Mouse (Mus musculus): Measurements from ENCODE around the gene Zfp687. TPM values are rescaled to one million over a fixed set of nuclear protein-coding genes. Genes with fewer than 3 reads are reported as not detected.
A peak's percentile ranks its signal among the peaks of the same experiment; 100 is the strongest.

Gene Zfp687
- total and polyA plus RNA-seq, 3 experiments: 10.9 to 13.5 (median 11.0) TPM

DNA sequence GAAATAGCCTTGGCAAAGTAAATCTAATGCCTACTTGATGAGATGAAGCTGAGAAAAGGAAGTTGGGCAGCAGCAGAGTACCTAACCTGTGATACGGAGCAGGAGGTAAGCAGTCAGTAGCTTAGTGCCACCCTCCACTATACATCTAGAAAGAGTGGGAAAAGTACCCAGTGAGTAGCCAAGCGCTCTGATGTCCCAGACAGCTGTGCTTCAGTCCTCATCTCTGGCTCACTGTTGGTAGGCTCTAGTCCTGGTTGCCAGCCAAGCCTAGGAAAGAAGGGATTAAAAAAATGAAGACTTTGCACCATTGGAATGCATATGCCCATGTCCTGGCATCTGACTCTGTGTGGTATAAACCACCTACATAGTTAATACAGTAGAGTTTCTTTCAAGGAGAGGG lies 29.7 kb downstream of the Zfp687 start:
- H3K4me1 ChIP-seq (ENCODE audit: control insufficient read depth, insufficient read depth, low read length): peaks cover 20% of the 10 kb centered on the region
- 94% methylated on average over 2 of the region's 2 CpGs for WGBS
- H3K4me3 ChIP-seq: no peak overlapping the region
- no peaks in the 10 kb centered on the region for H3K27me3 ChIP-seq (ENCODE audit: control insufficient read depth, insufficient read depth, low read length)
- intact Hi-C loops (cut with DNase I): loop anchor here (1.0 kb wide), 1 partner anchor 10 kb away; no protein-coding TSS in a partner anchor
- TF ChIP-seq POLR2A (IDR thresholded peaks at IDR 0.05; ENCODE audit: insufficient read depth, low read depth, low read length): no peak
- no peak for TF ChIP-seq CTCF (IDR thresholded peaks at IDR 0.05)
- TF ChIP-seq EP300 (IDR thresholded peaks at IDR 0.05; ENCODE audit: insufficient read depth, low read depth, low read length): no peak
- H3K9ac ChIP-seq (ENCODE audit: low read depth, low read length): no peak overlapping the region
- H3K36me3 ChIP-seq (ENCODE audit: control insufficient read depth, insufficient read depth, low read length): peaks cover 34% of the 10 kb centered on the region
- DNase-seq: no peak
- H3K79me2 ChIP-seq (replicated peaks; ENCODE audit: control insufficient read depth, insufficient read depth, low read length): peaks cover under 1% of the 10 kb centered on the region
- H3K27ac ChIP-seq: no peak overlapping the region

DNA sequence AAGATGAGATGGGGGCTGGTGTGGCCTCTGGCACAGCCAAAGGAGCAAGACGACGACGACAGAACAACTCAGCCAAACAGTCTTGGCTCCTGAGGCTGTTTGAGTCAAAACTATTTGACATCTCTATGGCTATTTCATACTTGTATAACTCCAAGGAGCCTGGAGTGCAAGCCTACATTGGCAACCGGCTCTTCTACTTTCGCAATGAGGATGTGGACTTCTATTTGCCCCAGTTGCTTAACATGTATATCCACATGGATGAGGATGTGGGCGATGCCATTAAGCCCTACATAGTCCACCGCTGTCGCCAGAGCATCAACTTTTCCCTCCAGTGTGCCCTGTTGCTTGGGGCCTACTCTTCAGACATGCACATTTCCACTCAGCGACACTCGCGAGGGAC lies 30.9 kb downstream of the Zfp687 start:
- H3K27me3 ChIP-seq (ENCODE audit: control insufficient read depth, insufficient read depth, low read length): no peaks in the 10 kb centered on the region
- WGBS: 83% methylated on average over 11 of the region's 11 CpGs
- peaks cover 3% of the 10 kb centered on the region for H3K79me2 ChIP-seq (replicated peaks; ENCODE audit: control insufficient read depth, insufficient read depth, low read length)
- intact Hi-C loops (cut with DNase I): no loop called here
- H3K27ac ChIP-seq: no peak overlapping the region
- DNase-seq: no peak
- peaks cover 18% of the 10 kb centered on the region for H3K4me1 ChIP-seq (ENCODE audit: control insufficient read depth, insufficient read depth, low read length)
- H3K9ac ChIP-seq (ENCODE audit: low read depth, low read length): no peak overlapping the region
- H3K4me3 ChIP-seq: no peak overlapping the region
- H3K36me3 ChIP-seq (ENCODE audit: control insufficient read depth, insufficient read depth, low read length): peaks cover 29% of the 10 kb centered on the region
- TF ChIP-seq EP300 (IDR thresholded peaks at IDR 0.05; ENCODE audit: insufficient read depth, low read depth, low read length): no peak
- TF ChIP-seq CTCF (IDR thresholded peaks at IDR 0.05): no peak
- no peak for TF ChIP-seq POLR2A (IDR thresholded peaks at IDR 0.05; ENCODE audit: insufficient read depth, low read depth, low read length)

DNA sequence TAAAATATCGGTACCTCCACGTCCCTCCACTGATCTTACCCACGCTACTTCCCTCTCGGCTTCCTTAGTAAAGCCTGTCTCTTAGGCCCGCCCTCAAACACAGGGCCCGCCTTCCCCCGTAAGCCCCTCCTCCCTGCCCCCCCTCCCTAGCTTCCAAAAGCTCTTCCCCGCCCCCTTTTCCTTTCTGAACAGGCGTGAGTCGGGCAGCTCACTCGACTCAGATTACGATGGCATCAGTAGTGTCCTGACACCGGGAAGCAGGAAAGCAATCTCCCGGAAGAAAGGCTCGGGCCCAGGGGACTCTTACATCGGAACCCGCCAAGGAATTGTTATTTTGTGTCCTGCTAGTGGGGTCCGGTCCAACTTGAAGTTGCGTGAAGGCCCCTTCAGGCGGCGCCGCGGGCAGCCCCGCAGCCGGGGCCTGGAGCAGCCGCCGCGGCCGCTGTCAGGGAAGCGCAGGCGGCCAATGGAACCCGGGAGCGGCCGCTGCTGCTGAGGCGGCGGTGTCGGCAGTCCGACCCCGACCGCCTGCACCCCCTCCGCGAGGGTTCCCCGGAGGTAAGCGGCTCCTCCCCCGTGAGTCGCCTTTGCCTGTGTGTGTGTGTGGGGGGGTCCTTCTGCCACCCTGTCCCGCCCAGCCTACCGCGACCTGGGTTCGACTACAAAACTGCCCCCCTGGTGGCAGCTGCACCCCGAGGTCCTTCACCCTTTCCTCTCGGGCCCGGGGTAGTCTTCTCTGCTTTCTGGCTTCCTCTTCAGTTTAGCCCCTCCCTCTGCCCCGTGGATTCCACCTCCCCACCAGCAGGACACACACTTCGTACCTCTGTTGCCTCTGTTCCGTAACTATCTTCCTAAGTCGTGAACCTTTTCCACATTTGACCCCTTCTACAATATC lies 40.5 kb downstream of the Zfp687 start, which contains the start of gene Pi4kb:
TSS of gene Pi4kb (plus strand) at position 204 of the 895 bp plus-strand sequence.
- H3K27me3 ChIP-seq (ENCODE audit: control insufficient read depth, insufficient read depth, low read length): no peaks in the 10 kb centered on the region
- peak; percentile 90 to 91 for DNase-seq
- H3K9ac ChIP-seq (ENCODE audit: low read depth, low read length): peak within 1 kb of the TSS; percentile 97
- intact Hi-C loops (cut with DNase I): loop anchor here (1.0 to 2.0 kb wide), 3 partner anchors 11 to 22 kb away; partner anchors contain the start of gene Rfx5
- peak; percentile 87 for TF ChIP-seq POLR2A (IDR thresholded peaks at IDR 0.05; ENCODE audit: insufficient read depth, low read depth, low read length)
- peak; percentile 48 for TF ChIP-seq CTCF (IDR thresholded peaks at IDR 0.05)
- peak; percentile 70; the same call in 1 of the 2 replicates for TF ChIP-seq EP300 (IDR thresholded peaks at IDR 0.05; ENCODE audit: insufficient read depth, low read depth, low read length)
- peak within 1 kb of the TSS; percentile 92 for H3K27ac ChIP-seq
- under 1% methylated on average over 57 of the region's 57 CpGs for WGBS
- H3K36me3 ChIP-seq (ENCODE audit: control insufficient read depth, insufficient read depth, low read length): peaks cover 14% of the 10 kb centered on the region
- peak within 1 kb of the TSS; percentile 80 for H3K4me3 ChIP-seq
- H3K79me2 ChIP-seq (replicated peaks; ENCODE audit: control insufficient read depth, insufficient read depth, low read length): peaks cover 5% of the 10 kb centered on the region
- peaks cover 3% of the 10 kb centered on the region for H3K4me1 ChIP-seq (ENCODE audit: control insufficient read depth, insufficient read depth, low read length)

DNA sequence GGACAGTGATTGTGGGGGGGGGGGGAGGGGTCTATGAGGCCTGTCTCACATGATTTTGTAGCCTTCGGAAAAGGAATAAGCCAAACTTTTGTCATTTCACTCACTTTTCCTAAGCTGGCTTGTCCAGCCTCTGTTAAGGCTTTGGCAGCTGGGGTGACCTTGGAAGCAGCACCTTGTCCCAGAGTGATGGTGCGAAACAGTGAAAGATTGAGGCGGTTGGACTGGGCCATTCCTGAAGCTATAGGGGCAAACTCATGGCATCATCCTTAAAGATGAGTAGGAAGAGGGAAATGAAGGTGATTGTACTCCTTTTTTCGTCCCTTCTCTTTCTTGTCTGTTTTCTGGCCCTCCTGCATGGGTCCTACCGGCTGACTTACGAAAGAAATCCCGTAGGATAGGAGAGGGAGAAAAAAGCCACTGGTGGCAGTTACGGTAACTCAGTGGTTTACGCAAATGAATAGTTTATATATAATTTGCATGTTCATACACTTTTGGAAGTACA lies 41.2 kb downstream of the Zfp687 start:
- WGBS: 22% methylated on average over 9 of the region's 9 CpGs

DNA sequence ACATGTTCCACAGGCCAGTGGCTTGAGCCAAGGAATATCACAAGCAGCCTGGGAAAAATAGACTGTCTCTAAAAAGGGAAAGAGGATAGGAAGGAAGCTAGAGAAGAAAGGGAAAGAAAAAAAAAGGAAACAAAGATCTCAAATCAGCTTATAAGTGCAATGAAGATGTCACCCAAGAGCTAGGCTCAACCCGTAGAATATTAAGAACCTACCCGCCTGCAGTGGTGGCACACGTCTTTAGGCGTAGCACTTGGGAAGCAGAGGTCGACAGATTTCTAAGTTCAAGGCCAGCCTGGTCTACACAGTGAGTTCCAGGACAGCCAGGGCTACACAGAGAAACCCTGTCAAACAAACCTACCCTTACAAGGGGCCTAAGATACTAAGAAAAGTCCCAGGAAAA lies 41.6 kb downstream of the Zfp687 start:
- H3K4me3 ChIP-seq: no peak overlapping the region
- peaks cover 14% of the 10 kb centered on the region for H3K36me3 ChIP-seq (ENCODE audit: control insufficient read depth, insufficient read depth, low read length)
- DNase-seq: no peak
- intact Hi-C loops (cut with DNase I): loop anchor here (1.0 to 2.0 kb wide), 2 partner anchors 19 to 23 kb away; partner anchors contain the start of gene Rfx5
- H3K27me3 ChIP-seq (ENCODE audit: control insufficient read depth, insufficient read depth, low read length): no peaks in the 10 kb centered on the region
- H3K9ac ChIP-seq (ENCODE audit: low read depth, low read length): no peak overlapping the region
- peaks cover 5% of the 10 kb centered on the region for H3K79me2 ChIP-seq (replicated peaks; ENCODE audit: control insufficient read depth, insufficient read depth, low read length)
- H3K27ac ChIP-seq: no peak overlapping the region
- peaks cover 3% of the 10 kb centered on the region for H3K4me1 ChIP-seq (ENCODE audit: control insufficient read depth, insufficient read depth, low read length)
- TF ChIP-seq POLR2A (IDR thresholded peaks at IDR 0.05; ENCODE audit: insufficient read depth, low read depth, low read length): no peak
- no peak for TF ChIP-seq CTCF (IDR thresholded peaks at IDR 0.05)
- TF ChIP-seq EP300 (IDR thresholded peaks at IDR 0.05; ENCODE audit: insufficient read depth, low read depth, low read length): no peak
- 86% methylated on average over 5 of the region's 5 CpGs for WGBS

More for the DNA sequence above, 41.2 kb downstream of the Zfp687 start:
- peak overlapping the region; percentile 92 for H3K27ac ChIP-seq
- H3K27me3 ChIP-seq (ENCODE audit: control insufficient read depth, insufficient read depth, low read length): no peaks in the 10 kb centered on the region
- peaks cover 3% of the 10 kb centered on the region for H3K4me1 ChIP-seq (ENCODE audit: control insufficient read depth, insufficient read depth, low read length)
- peaks cover 5% of the 10 kb centered on the region for H3K79me2 ChIP-seq (replicated peaks; ENCODE audit: control insufficient read depth, insufficient read depth, low read length)
- TF ChIP-seq EP300 (IDR thresholded peaks at IDR 0.05; ENCODE audit: insufficient read depth, low read depth, low read length) (no peak), POLR2A (IDR thresholded peaks at IDR 0.05; ENCODE audit: insufficient read depth, low read depth, low read length) (no peak), CTCF (IDR thresholded peaks at IDR 0.05) (no peak)
- H3K4me3 ChIP-seq: peak overlapping the region; percentile 80
- H3K9ac ChIP-seq (ENCODE audit: low read depth, low read length): peak overlapping the region; percentile 55
- DNase-seq: no peak
- intact Hi-C loops (cut with DNase I): loop anchor here (1.0 to 2.0 kb wide), 2 partner anchors 20 to 23 kb away; partner anchors contain the start of gene Rfx5
- H3K36me3 ChIP-seq (ENCODE audit: control insufficient read depth, insufficient read depth, low read length): peaks cover 14% of the 10 kb centered on the region
